Comparison of ENCODE assay signal across 9 mouse cellular contexts in genomic region chr12:57185475-57185874, GRCm38 (mm10). TPM values are rescaled to one million over a fixed set of nuclear protein-coding genes. Genes with fewer than 3 reads are reported as not detected.
A peak's percentile ranks its signal among the peaks of the same experiment; 100 is the strongest.
DNase-seq lines count a peak whose midpoint lies in the region; ATAC-seq and TF ChIP-seq lines count a peak whose summit lies in the region.
"Had no signal": no experiment of that assay in that cellular context is flagged by ENCODE, and none has a peak within 500 bp of the region (broad histone marks: within the 10 kb centered on the region; RNA-seq: fewer than 3 reads in every experiment).

No protein-coding gene starts in this region.

- DNase-seq in brain, adult 2 months (ENCODE audit: low read depth, low spot score) = peak; percentile 22
- peak; percentile 59 to 70 (median 61) for DNase-seq in liver, embryonic 14.5 days (ENCODE audit: low read depth in 3 of 3, low spot score in 3 of 3)
- DNase-seq in urinary bladder, postnatal 14 days (ENCODE audit: low spot score) = no peak
- no peak for DNase-seq in heart, postnatal 36 days
- no peak for DNase-seq in layer of hippocampus, postnatal 14 days (ENCODE audit: low spot score in 2 of 2)
- DNase-seq: gastrocnemius, postnatal 14 days had no signal

- no peak for TF ChIP-seq EP300 in liver, embryonic 14.5 days (IDR thresholded peaks at IDR 0.05; ENCODE audit: low read depth)

- H3K9ac ChIP-seq in intestine, postnatal 0 days (ENCODE audit: low read depth, low read length) = no peak overlapping the region
- no peak overlapping the region for H3K9ac ChIP-seq in intestine, embryonic 15.5 days
- H3K9ac ChIP-seq in liver, embryonic 14.5 days (replicated peaks) = no peak overlapping the region

- H3K4me3 ChIP-seq in intestine, postnatal 0 days (ENCODE audit: low read depth, low read length) = no peak overlapping the region
- H3K4me3 ChIP-seq in intestine, embryonic 15.5 days (replicated peaks) = no peak overlapping the region
- no peak overlapping the region for H3K4me3 ChIP-seq in E14TG2a.4 (replicated peaks; ENCODE audit: low read length)
- no peak overlapping the region for H3K4me3 ChIP-seq in liver, embryonic 14.5 days (ENCODE audit: insufficient read depth in 1 of 2, low read depth in 2 of 2, low read length in 2 of 2)

- peak; percentile 71 for TF ChIP-seq CTCF in intestine, postnatal 0 days (IDR thresholded peaks at IDR 0.05; ENCODE audit: low read depth)
- TF ChIP-seq CTCF in E14TG2a.4 (conservative IDR thresholded peaks at IDR 0.05; ENCODE audit: low read length) = peak; percentile 63
- peak; percentile 76 for TF ChIP-seq CTCF in liver, embryonic 14.5 days (IDR thresholded peaks at IDR 0.05; ENCODE audit: low read depth)

- no peaks in the 10 kb centered on the region for H3K4me1 ChIP-seq in intestine, postnatal 0 days (replicated peaks; ENCODE audit: control insufficient read depth, insufficient read depth, low read length)
- H3K4me1 ChIP-seq in intestine, embryonic 15.5 days (replicated peaks) = no peaks in the 10 kb centered on the region
- H3K4me1 ChIP-seq in E14TG2a.4 (replicated peaks; ENCODE audit: low read depth, low read length) = no peaks in the 10 kb centered on the region
- H3K4me1 ChIP-seq in liver, embryonic 14.5 days (replicated peaks; ENCODE audit: control insufficient read depth in 2 of 2, insufficient read depth in 2 of 2, low read length in 1 of 2) = peaks cover 20 to 24% of the 10 kb centered on the region in 2 experiments

- WGBS in intestine, postnatal 0 days = 0% methylated on average over 1 of the region's 1 CpGs
- 0% methylated on average over 1 of the region's 1 CpGs for WGBS in intestine, embryonic 15.5 days
- WGBS in liver, embryonic 14.5 days (ENCODE audit: insufficient replicate concordance) = 0% methylated on average over 1 of the region's 1 CpGs

- no peaks in the 10 kb centered on the region for H3K36me3 ChIP-seq in intestine, postnatal 0 days (ENCODE audit: control insufficient read depth, insufficient read depth)
- no peaks in the 10 kb centered on the region for H3K36me3 ChIP-seq in intestine, embryonic 15.5 days
- H3K36me3 ChIP-seq in E14TG2a.4 (ENCODE audit: insufficient read depth, low read length) = no peaks in the 10 kb centered on the region
- no peaks in the 10 kb centered on the region for H3K36me3 ChIP-seq in liver, embryonic 14.5 days (replicated peaks; ENCODE audit: control insufficient read depth, insufficient read depth, low read depth)

- H3K9me3 ChIP-seq in intestine, postnatal 0 days (ENCODE audit: control insufficient read depth) = no peaks in the 10 kb centered on the region
- no peaks in the 10 kb centered on the region for H3K9me3 ChIP-seq in intestine, embryonic 15.5 days
- H3K9me3 ChIP-seq in E14TG2a.4 (ENCODE audit: low read length) = no peaks in the 10 kb centered on the region
- H3K9me3 ChIP-seq in liver, embryonic 14.5 days (ENCODE audit: control insufficient read depth, low read length) = no peaks in the 10 kb centered on the region

- no peak for ATAC-seq in intestine, postnatal 0 days
- ATAC-seq in intestine, embryonic 15.5 days = no peak
- peak; percentile 71 for ATAC-seq in liver, embryonic 14.5 days (ENCODE audit: insufficient read depth)

- no peak overlapping the region for H3K4me2 ChIP-seq in intestine, postnatal 0 days (replicated peaks; ENCODE audit: low read depth)
- no peak overlapping the region for H3K4me2 ChIP-seq in intestine, embryonic 15.5 days (replicated peaks)
- no peak overlapping the region for H3K4me2 ChIP-seq in liver, embryonic 14.5 days (ENCODE audit: low read depth)

- H3K27ac ChIP-seq in intestine, postnatal 0 days (ENCODE audit: low read depth, low read length) = no peak overlapping the region
- no peak overlapping the region for H3K27ac ChIP-seq in intestine, embryonic 15.5 days
- no peak overlapping the region for H3K27ac ChIP-seq in liver, embryonic 14.5 days

- intact Hi-C loops in heart, postnatal 36 days (cut with DNase I) = loop anchor here (2.0 kb wide), 1 partner anchor 501 kb away; no protein-coding TSS in a partner anchor

- peaks cover 11% of the 10 kb centered on the region; the same call in 1 of the 2 replicates for H3K27me3 ChIP-seq in intestine, postnatal 0 days (replicated peaks; ENCODE audit: control insufficient read depth, insufficient read depth, low read length)
- no peaks in the 10 kb centered on the region for H3K27me3 ChIP-seq in intestine, embryonic 15.5 days (replicated peaks)
- H3K27me3 ChIP-seq in E14TG2a.4 (ENCODE audit: insufficient read depth, low read length) = no peaks in the 10 kb centered on the region
- no peaks in the 10 kb centered on the region for H3K27me3 ChIP-seq in liver, embryonic 14.5 days (ENCODE audit: control insufficient read depth, insufficient read depth, low read length)

RNA-seq across cellular contexts. Expression of gene Slc25a21, which starts 11.8 kb away (rescaled TPM):
- 0.08 TPM in 1 of 2 replicates, not detected in the other for polyA plus RNA-seq in intestine, postnatal 0 days (2015; fragmentation: Nextera tagmentation; extraction: Ambion mirVana)
- 0.23 and 0.66 TPM in 2 replicates for polyA plus RNA-seq in intestine, embryonic 15.5 days (2015; fragmentation: Nextera tagmentation; extraction: Ambion mirVana)
- polyA plus RNA-seq in liver, embryonic 14.5 days (2012; rRNA removed) = 7.0 and 9.3 TPM in 2 replicates
- 21.6 and 28.5 TPM in 2 replicates for polyA plus RNA-seq in liver, embryonic 14.5 days (2014; fragmentation: Nextera tagmentation; extraction: Ambion mirVana)
- under 1 TPM; 0.42 to 0.81 TPM for total RNA-seq in heart, postnatal 36 days (2021)
- 1 to 10 TPM in 1 of 2 experiments, under 1 TPM in 1; 0.65 to 1.0 TPM for total RNA-seq in layer of hippocampus, postnatal 14 days (2021)

RNA-seq across cellular contexts. Expression of gene Prps1l3, which starts 44.7 kb away (rescaled TPM):
- 21.5 and 21.7 TPM in 2 replicates for polyA plus RNA-seq in intestine, postnatal 0 days (2015; fragmentation: Nextera tagmentation; extraction: Ambion mirVana)
- polyA plus RNA-seq in intestine, embryonic 15.5 days (2015; fragmentation: Nextera tagmentation; extraction: Ambion mirVana) = 59.2 and 63.0 TPM in 2 replicates
- polyA plus RNA-seq in liver, embryonic 14.5 days (2012; rRNA removed) = 15.2 and 21.1 TPM in 2 replicates
- polyA plus RNA-seq in liver, embryonic 14.5 days (2014; fragmentation: Nextera tagmentation; extraction: Ambion mirVana) = 38.2 and 41.4 TPM in 2 replicates
- 10 to 100 TPM; 17.6 to 17.7 TPM for total RNA-seq in heart, postnatal 36 days (2021)
- 10 to 100 TPM; 16.0 to 17.3 TPM for total RNA-seq in layer of hippocampus, postnatal 14 days (2021)

RNA-seq across cellular contexts. Expression of gene Mipol1, which starts 44.8 kb away (rescaled TPM):
- 4.0 TPM in 2 replicates for polyA plus RNA-seq in intestine, postnatal 0 days (2015; fragmentation: Nextera tagmentation; extraction: Ambion mirVana)
- 8.8 and 10.1 TPM in 2 replicates for polyA plus RNA-seq in intestine, embryonic 15.5 days (2015; fragmentation: Nextera tagmentation; extraction: Ambion mirVana)
- 0.80 and 1.7 TPM in 2 replicates for polyA plus RNA-seq in liver, embryonic 14.5 days (2012; rRNA removed)
- 3.5 and 3.8 TPM in 2 replicates for polyA plus RNA-seq in liver, embryonic 14.5 days (2014; fragmentation: Nextera tagmentation; extraction: Ambion mirVana)
- total RNA-seq in heart, postnatal 36 days (2021) = 1 to 10 TPM; 4.5 to 4.9 TPM
- 1 to 10 TPM; 5.3 to 5.8 TPM for total RNA-seq in layer of hippocampus, postnatal 14 days (2021)

Comparison
In these comparisons a context has a peak if more than half of its experiments do, and no peak if none do; other contexts are left out.
1. DNase-seq: peak in brain, adult 2 months (single experiment) and liver, embryonic 14.5 days (3 of 3); none in urinary bladder, postnatal 14 days (single experiment), heart, postnatal 36 days (0 of 2) and layer of hippocampus, postnatal 14 days (0 of 2).
2. Peak in every context shown above with its lines, with median percentiles within 50 percentile points of each other: CTCF ChIP-seq.